Mouse (Mus musculus) kidney, embryonic 16.5 days (tissue): ENCODE data around the gene Luzp2. TPM values are rescaled to one million over a fixed set of nuclear protein-coding genes. Genes with fewer than 3 reads are reported as not detected.

Source experiments
- ATAC-seq: fragments of 200-750 bp; cut with Nextera tagmentation; 2 replicates; pipeline ENCODE4 v1.8.0; 2017; ENCODE audit warnings: moderate TSS enrichment; ENCODE audit not compliant: low FRiP score, low TSS enrichment
- H3K27ac ChIP-seq: fragments of 300-500 bp; sonication (generic); 2 replicates; pipeline ENCODE4 v1.5.1; 2014; ENCODE audit warnings: low read length
- H3K27me3 ChIP-seq: fragments of 300-500 bp; sonication (generic); 2 replicates; pipeline ENCODE4 v1.6.1; 2014; ENCODE audit warnings: low read length, control low read depth, mixed read lengths; ENCODE audit not compliant: insufficient read depth
- H3K36me3 ChIP-seq: fragments of 300-500 bp; sonication (generic); 2 replicates; pipeline ENCODE4 v1.6.1; 2014; ENCODE audit warnings: low read length, control low read depth, mixed read lengths; ENCODE audit not compliant: insufficient read depth
- H3K4me1 ChIP-seq: fragments of 300-500 bp; sonication (generic); 2 replicates; pipeline ENCODE4 v1.6.1; 2014; ENCODE audit warnings: low read length, control low read depth, mixed read lengths; ENCODE audit not compliant: insufficient read depth
- H3K4me2 ChIP-seq: fragments of 300-500 bp; sonication (generic); replicated peaks from 2 replicates; pipeline ENCODE4 v1.6.1; 2014; ENCODE audit warnings: low read depth, low read length
- H3K4me3 ChIP-seq: fragments of 300-500 bp; sonication (generic); 2 replicates; pipeline ENCODE4 v1.5.1; 2014; ENCODE audit warnings: mild to moderate bottlenecking, low read length
- H3K9ac ChIP-seq: fragments of 300-500 bp; sonication (generic); replicated peaks from 2 replicates; pipeline ENCODE4 v1.6.1; 2014; ENCODE audit warnings: low read length
- H3K9me3 ChIP-seq: fragments of 300-500 bp; sonication (generic); 2 replicates; pipeline ENCODE4 v1.6.1; 2016; ENCODE audit warnings: low read length, control low read depth
- WGBS: fragments of 180-500 bp; shearing (Covaris S2); extraction: QIAGEN DNeasy Blood & Tissue Kit; methylation state at CpG from one replicate; pipeline ENCODE4 v1.1.7; 2014; 5-methylcytosine and 5-hydroxymethylcytosine counted together
- polyA plus RNA-seq: library from polyadenylated mRNA; unstranded; fragments of >200 nt; fragmentation: Nextera tagmentation; extraction: Ambion mirVana; gene quantifications from 2 replicates; pipeline ENCODE4 v1.2.1, GENCODE M21; 2015

Luzp2 gene
- polyA plus RNA-seq, 1 experiment from 2014 or later = 1.2 TPM

DNA sequence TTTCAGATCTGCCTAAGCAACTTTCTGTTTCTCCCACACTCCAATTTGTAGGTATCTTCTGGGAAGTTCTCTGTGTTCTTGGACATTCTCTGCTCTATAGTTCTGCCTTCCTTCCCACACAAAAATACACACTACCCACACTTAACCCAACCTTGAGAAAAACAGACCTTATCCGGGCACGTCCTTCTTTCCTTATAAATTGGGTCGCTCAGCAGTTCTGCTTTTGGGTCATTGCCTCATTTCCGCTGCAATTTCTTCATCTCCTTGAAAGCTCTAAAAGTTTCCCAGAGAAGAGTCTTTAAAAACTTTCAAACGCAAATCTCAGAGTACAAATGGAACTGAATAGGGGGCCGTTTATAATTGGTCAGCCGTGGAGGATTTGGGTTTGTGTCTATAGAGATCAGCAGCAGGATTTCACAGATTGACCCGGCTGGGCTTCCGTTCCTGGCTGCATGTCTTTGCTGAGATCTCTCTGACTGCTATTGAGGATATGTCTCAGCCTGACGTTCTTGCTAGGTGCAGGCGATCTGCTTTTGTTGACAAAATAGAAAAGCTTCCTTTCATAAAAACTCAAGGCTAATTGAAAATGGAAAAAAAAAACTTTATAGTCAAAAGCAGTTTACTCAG lies 26.0 kb downstream of the Luzp2 start:
- Histone ChIP-seq H3K4me3 (no peak overlapping the region), H3K36me3 (no peaks in the 10 kb centered on the region), H3K27ac (no peak overlapping the region), H3K4me1 (no peaks in the 10 kb centered on the region), H3K4me2 (no peak overlapping the region), H3K9me3 (no peaks in the 10 kb centered on the region), H3K9ac (no peak overlapping the region), H3K27me3 (no peaks in the 10 kb centered on the region)
- 85% methylated on average over 11 of the region's 11 CpGs for WGBS
- ATAC-seq = no peak

DNA sequence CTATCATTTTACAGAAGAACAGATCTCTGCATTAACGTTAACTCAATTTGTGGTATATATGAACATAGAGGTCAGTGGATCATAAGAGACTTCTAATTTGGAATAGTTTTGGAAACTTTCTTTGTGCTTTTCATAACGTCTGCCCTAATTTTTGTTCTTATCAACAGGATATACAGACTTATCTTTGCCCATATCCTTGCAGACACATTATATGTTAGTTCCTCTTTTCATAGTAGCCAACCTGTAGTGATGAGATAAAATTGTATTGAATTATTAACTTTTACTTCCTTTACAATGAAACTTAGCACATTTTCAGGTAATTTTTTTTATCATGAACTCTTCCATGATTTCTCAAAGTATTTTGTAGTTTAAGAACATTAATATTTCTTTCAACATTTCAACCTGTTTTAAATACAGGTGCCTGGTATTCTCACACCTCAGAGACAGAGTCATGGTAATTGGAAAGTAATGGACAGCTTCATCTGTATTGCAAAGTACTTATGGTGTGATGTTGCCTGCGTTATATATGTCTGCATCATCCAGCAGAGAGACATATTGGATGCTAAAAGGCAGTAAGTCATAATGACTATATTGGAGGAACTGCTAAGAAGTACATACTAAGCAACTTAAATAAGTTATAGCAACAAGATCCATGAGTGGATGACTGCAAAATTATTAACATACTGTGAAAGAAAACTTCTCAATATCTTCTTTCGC lies 43.8 kb downstream of the Luzp2 start:
- Histone ChIP-seq H3K4me1 (no peaks in the 10 kb centered on the region), H3K27me3 (no peaks in the 10 kb centered on the region), H3K36me3 (no peaks in the 10 kb centered on the region), H3K4me3 (no peak overlapping the region), H3K9ac (no peak overlapping the region), H3K9me3 (no peaks in the 10 kb centered on the region), H3K27ac (no peak overlapping the region), H3K4me2 (no peak overlapping the region)
- ATAC-seq = no peak
- 83% methylated on average over 4 of the region's 4 CpGs for WGBS

DNA sequence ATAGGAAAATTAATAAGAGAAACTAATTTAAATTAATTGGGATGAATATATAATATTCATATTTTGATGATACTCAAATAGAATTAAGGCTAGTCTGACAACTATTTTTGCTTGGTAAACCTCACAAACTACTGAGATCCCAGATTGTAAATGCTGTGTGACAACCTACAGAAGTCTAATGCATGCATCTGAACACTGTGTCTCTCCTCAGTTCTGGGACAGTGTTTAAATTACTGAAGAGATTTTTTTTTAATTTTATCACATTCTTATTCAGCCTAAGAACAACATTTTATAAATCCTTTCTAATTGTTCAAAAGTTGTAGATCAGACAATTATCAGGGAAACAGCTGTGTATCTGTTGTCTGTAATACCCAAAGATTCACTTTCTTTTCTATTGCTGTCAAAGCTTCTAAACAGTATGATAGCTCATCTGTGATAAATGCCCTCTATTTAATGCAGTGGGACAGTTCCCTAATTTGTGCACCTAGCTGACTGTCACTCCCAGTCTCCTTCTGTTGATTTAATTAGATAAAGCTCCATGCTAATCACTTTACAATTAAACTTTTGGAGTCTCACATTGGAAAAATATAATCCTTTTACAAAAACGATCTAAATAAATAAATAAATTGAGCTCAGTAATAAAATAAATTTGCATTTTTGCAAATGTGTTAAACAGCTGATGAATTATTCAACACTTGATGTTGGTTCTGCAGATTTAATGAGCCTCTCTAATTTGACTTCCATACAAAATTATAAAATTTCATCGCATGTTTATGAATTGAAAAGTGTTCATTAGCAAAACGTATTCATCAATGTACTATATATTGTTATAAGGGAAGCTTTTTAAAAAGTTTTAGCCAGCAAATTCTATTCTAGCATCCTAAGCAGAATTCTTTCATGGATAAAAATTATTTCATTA lies 58.7 kb downstream of the Luzp2 start:
- Histone ChIP-seq H3K4me3 (no peak overlapping the region), H3K36me3 (no peaks in the 10 kb centered on the region), H3K4me1 (no peaks in the 10 kb centered on the region), H3K27me3 (no peaks in the 10 kb centered on the region), H3K4me2 (no peak overlapping the region), H3K9me3 (no peaks in the 10 kb centered on the region), H3K27ac (no peak overlapping the region), H3K9ac (no peak overlapping the region)
- 88% methylated on average over 3 of the region's 3 CpGs for WGBS
- no peak for ATAC-seq

DNA sequence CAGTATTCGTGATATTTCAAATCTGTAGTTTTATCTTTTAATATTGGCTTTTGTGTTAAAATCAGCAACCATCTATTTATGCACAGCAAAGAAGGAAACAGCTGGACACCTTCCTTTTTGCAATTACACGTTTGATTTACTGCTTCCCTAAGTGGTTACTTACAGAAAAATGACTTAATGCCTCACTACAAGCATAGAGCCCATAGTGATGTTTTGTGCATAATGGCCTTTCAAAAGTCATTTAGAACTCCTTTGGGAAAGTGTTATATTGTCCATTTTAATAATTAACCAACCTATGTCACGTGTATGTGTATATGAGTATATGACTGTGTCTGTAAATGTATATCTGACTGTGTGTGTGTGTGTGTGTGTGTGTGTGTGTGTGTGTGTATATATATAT lies 63.3 kb downstream of the Luzp2 start:
- Histone ChIP-seq H3K27me3 (no peaks in the 10 kb centered on the region), H3K4me2 (no peak overlapping the region), H3K9ac (no peak overlapping the region), H3K27ac (no peak overlapping the region), H3K4me1 (no peaks in the 10 kb centered on the region), H3K36me3 (no peaks in the 10 kb centered on the region), H3K9me3 (no peaks in the 10 kb centered on the region), H3K4me3 (no peak overlapping the region)
- no peak for ATAC-seq
- 71% methylated on average over 3 of the region's 3 CpGs for WGBS

DNA sequence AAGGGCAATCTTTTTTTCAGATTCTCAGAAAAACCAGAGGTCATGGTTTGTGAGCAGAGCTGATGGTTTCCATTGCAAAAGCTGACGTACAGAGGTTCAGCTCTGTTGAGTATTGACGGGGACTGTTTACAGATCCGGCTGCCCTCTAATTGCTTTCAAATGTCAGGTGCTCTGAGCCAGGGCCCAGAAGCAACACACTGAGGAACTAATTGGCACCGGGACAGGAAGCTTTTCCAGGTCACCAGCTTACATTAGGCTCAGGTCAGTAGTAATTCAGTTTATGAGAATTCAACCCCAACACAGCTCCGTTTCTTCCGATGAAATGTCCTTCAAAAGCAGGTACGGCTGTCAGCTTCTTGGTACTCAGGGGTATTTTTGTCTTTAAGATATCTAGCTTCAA lies 74.7 kb downstream of the Luzp2 start:
- Histone ChIP-seq H3K9ac (no peak overlapping the region), H3K4me1 (no peaks in the 10 kb centered on the region), H3K4me2 (0 out of 2 replicates have a peak overlapping the region, but pooled peaks have one; percentile 1), H3K27me3 (no peaks in the 10 kb centered on the region), H3K4me3 (no peak overlapping the region), H3K9me3 (no peaks in the 10 kb centered on the region), H3K27ac (no peak overlapping the region), H3K36me3 (no peaks in the 10 kb centered on the region)
- ATAC-seq = peak; percentile 86; the same call in 1 of the 2 replicates
- 42% methylated on average over 7 of the region's 7 CpGs for WGBS

DNA sequence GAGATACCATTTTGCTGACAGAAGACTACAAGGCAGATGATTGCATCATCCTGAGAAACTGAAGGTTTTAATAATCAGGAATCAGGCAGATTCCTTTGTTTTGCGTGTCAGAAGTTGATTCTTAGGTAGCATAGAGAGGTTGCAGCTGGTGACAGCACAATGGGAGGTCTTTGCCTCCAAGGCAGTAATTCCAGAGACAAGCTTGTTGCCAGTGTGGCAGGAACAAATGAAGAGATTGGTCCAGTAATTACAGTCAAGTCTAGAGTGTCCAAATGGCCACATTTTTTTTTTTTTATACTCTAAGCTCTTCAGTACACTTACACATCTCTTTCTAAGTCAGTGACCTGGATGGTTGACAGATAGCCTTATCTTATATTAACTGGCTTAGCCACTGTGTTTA lies 78.7 kb downstream of the Luzp2 start:
- WGBS = 45% methylated on average over 1 of the region's 1 CpGs
- Histone ChIP-seq H3K27me3 (no peaks in the 10 kb centered on the region), H3K36me3 (no peaks in the 10 kb centered on the region), H3K4me2 (no peak overlapping the region), H3K27ac (no peak overlapping the region), H3K4me1 (no peaks in the 10 kb centered on the region), H3K9ac (no peak overlapping the region), H3K4me3 (no peak overlapping the region), H3K9me3 (no peaks in the 10 kb centered on the region)
- ATAC-seq = no peak

DNA sequence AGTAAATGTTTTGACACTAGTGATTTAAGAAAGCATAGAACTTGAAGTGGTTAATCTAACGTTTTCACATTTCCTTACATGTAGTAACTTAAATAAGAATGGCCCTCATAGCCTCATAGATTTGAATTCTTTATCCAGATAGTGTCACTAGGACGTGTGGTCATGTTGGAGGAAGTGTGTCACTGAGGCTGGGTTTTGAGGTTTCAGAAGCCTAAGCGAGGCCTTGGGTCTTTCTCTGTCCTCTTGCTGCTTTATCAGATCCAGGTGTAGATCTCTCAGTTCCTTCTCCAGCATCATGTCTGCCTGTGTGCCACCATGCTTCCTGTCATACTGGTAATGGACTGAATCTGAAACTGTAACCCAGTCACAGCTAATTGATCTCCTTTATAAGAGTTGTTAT lies 86.7 kb downstream of the Luzp2 start:
- H3K4me3 ChIP-seq = no peak overlapping the region
- 76% methylated on average over 3 of the region's 3 CpGs for WGBS
- H3K9me3 ChIP-seq = no peaks in the 10 kb centered on the region
- H3K36me3 ChIP-seq = no peaks in the 10 kb centered on the region
- H3K4me2 ChIP-seq = no peak overlapping the region
- H3K27me3 ChIP-seq = no peaks in the 10 kb centered on the region
- ATAC-seq = no peak
- H3K27ac ChIP-seq = no peak overlapping the region
- no peaks in the 10 kb centered on the region for H3K4me1 ChIP-seq
- H3K9ac ChIP-seq = no peak overlapping the region

DNA sequence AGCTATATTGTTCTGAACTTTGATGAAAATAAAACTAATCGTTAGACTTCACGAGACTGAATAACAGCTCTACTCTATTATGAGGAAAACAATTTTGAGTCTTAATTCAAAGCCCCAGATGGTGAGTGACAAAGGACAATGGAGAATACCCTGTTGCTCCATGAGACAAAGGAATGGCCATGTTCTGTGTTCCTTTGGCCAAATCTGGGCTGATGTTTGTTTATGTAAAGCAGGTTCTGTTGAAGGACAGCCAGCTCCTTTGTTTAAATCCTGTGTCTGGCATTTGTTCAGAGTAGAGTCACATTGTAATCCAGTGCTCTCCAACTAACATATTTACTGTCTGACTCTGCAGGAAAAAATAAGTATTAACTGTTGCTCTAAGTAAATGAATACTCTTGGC lies 121.5 kb downstream of the Luzp2 start:
- H3K9ac ChIP-seq = no peak overlapping the region
- H3K27me3 ChIP-seq = no peaks in the 10 kb centered on the region
- H3K4me1 ChIP-seq = no peaks in the 10 kb centered on the region
- 93% methylated on average over 2 of the region's 2 CpGs for WGBS
- no peak overlapping the region for H3K27ac ChIP-seq
- H3K4me3 ChIP-seq = no peak overlapping the region
- no peak overlapping the region for H3K4me2 ChIP-seq
- no peak for ATAC-seq
- no peaks in the 10 kb centered on the region for H3K9me3 ChIP-seq
- no peaks in the 10 kb centered on the region for H3K36me3 ChIP-seq

DNA sequence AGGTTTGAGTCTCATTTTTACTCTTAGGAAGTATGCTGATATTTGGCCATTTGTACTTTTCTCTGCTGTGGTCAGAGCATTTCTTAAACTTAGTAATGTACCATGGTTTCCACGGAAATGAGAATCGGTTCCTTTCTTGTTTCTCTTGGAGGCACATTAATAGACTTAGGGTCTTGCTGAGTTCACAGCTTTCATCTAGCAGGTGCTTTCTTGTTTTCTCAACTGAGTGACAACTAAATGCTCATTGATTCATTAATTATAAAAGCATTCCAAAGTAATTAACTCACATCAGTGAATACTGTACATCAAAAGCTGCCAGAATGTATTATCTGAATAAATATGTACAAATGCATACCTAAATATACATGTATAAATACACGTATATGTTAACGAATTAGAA lies 127.4 kb downstream of the Luzp2 start:
- WGBS = 70% methylated on average over 4 of the region's 4 CpGs
- Histone ChIP-seq H3K9ac (no peak overlapping the region), H3K4me1 (no peaks in the 10 kb centered on the region), H3K4me2 (no peak overlapping the region), H3K27me3 (no peaks in the 10 kb centered on the region), H3K27ac (no peak overlapping the region), H3K36me3 (no peaks in the 10 kb centered on the region), H3K4me3 (no peak overlapping the region), H3K9me3 (no peaks in the 10 kb centered on the region)
- ATAC-seq = no peak

DNA sequence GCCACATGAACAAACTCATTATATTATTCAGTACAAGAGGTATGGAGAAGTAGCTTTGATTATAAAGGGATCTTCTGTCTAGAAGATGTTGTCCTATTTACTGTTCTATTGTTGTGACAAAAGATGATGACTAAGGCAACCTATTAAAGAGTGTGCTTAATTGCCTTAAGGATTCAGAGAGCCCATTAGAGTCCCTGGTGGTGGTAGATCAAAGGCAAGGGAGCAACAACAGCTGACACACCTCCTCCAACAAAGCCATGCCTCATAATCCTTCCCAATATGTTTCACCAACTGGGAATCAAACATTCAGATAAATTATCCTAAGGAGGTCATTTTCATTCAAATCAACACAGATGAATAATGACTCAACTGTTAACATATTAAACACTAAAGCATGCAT lies 142.1 kb downstream of the Luzp2 start:
- H3K27me3 ChIP-seq = no peaks in the 10 kb centered on the region

More for the DNA sequence above, 142.1 kb downstream of the Luzp2 start:
- Histone ChIP-seq H3K4me3 (no peak overlapping the region), H3K9me3 (no peaks in the 10 kb centered on the region), H3K27ac (no peak overlapping the region), H3K36me3 (no peaks in the 10 kb centered on the region), H3K4me2 (no peak overlapping the region), H3K9ac (no peak overlapping the region), H3K4me1 (no peaks in the 10 kb centered on the region)
- no peak for ATAC-seq
